In the genomic region with DNA sequence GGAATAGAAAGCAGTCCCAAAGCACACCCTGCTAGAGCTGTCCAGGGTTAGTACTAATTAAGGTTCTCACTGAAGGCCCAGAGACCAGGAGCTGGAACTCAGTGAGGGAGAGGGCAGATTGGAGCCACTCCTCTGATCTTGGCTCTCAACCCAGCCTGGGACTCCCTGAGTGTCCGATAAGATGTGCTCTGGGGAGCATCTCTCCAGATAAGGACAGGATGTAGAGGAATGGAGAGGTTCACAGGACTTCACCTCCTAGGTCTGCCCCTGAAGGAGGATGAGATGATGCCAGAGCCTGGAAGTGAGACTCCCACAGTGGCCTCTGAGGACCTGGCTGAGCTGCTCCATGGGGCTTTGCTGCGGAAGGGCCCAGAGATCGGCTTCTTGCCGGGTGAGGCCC, we compare ENCODE assay signal across 16 mouse cellular contexts. TPM values are rescaled to one million over a fixed set of nuclear protein-coding genes. Genes with fewer than 3 reads are reported as not detected.
DNase-seq lines count a peak whose midpoint lies in the region; ATAC-seq and TF ChIP-seq lines count a peak whose summit lies in the region.
"Had no signal": no experiment of that assay in that cellular context is flagged by ENCODE, and none has a peak within 500 bp of the region (broad histone marks: within the 10 kb centered on the region; RNA-seq: fewer than 3 reads in every experiment).

No protein-coding gene starts in this region.

- no peak for DNase-seq in urinary bladder, adult 18-20 months (ENCODE audit: low spot score in 2 of 2)
- no peak for DNase-seq in thymus, postnatal 14 days
- DNase-seq in heart, postnatal 4 days: no peak
- DNase-seq: adrenal gland, postnatal 36 days; B cell, adult 2 months; kidney, adult 18-20 months; liver, embryonic 13.5 days; lung, postnatal 4 days had no signal

- H3K4me2 ChIP-seq in intestine, embryonic 15.5 days (replicated peaks): peak overlapping the region; percentile 24; the same call in 1 of the 2 replicates
- H3K4me2 ChIP-seq in intestine, postnatal 0 days (replicated peaks; ENCODE audit: low read depth): no peak overlapping the region
- peak overlapping the region; percentile 95 for H3K4me2 ChIP-seq in forebrain, embryonic 12.5 days
- H3K4me2 ChIP-seq in hindbrain, embryonic 15.5 days: peak overlapping the region; percentile 84
- H3K4me2 ChIP-seq in neural tube, embryonic 12.5 days (replicated peaks): peak overlapping the region; percentile 98
- H3K4me2 ChIP-seq: liver, embryonic 13.5 days had no signal

- no peaks in the 10 kb centered on the region for H3K36me3 ChIP-seq in intestine, embryonic 15.5 days
- no peaks in the 10 kb centered on the region for H3K36me3 ChIP-seq in intestine, postnatal 0 days (ENCODE audit: control insufficient read depth, insufficient read depth)
- H3K36me3 ChIP-seq in forebrain, embryonic 12.5 days (replicated peaks): no peaks in the 10 kb centered on the region
- H3K36me3 ChIP-seq in hindbrain, embryonic 15.5 days: peaks cover 9% of the 10 kb centered on the region
- H3K36me3 ChIP-seq in neural tube, embryonic 12.5 days: no peaks in the 10 kb centered on the region; the same call in 1 of the 2 replicates

- no peaks in the 10 kb centered on the region for H3K9me3 ChIP-seq in intestine, embryonic 15.5 days
- no peaks in the 10 kb centered on the region for H3K9me3 ChIP-seq in intestine, postnatal 0 days (ENCODE audit: control insufficient read depth)
- no peaks in the 10 kb centered on the region for H3K9me3 ChIP-seq in forebrain, embryonic 12.5 days
- no peaks in the 10 kb centered on the region for H3K9me3 ChIP-seq in hindbrain, embryonic 15.5 days
- H3K9me3 ChIP-seq in neural tube, embryonic 12.5 days: no peaks in the 10 kb centered on the region
- H3K9me3 ChIP-seq: G1E; liver, embryonic 13.5 days had no signal

- no peak for ATAC-seq in intestine, embryonic 15.5 days
- no peak for ATAC-seq in intestine, postnatal 0 days
- ATAC-seq in forebrain, embryonic 12.5 days (ENCODE audit: low FRiP score): no peak
- no peak for ATAC-seq in hindbrain, embryonic 15.5 days (ENCODE audit: low FRiP score, low read depth)
- no peak for ATAC-seq in neural tube, embryonic 12.5 days (ENCODE audit: low FRiP score, low read depth)

- H3K4me3 ChIP-seq in intestine, embryonic 15.5 days (replicated peaks): no peak overlapping the region
- no peak overlapping the region for H3K4me3 ChIP-seq in intestine, postnatal 0 days (ENCODE audit: low read depth, low read length)
- peak overlapping the region; percentile 50 for H3K4me3 ChIP-seq in forebrain, embryonic 12.5 days (replicated peaks)
- H3K4me3 ChIP-seq in hindbrain, embryonic 15.5 days: peak overlapping the region; percentile 53
- peak overlapping the region; percentile 50 for H3K4me3 ChIP-seq in neural tube, embryonic 12.5 days
- H3K4me3 ChIP-seq: liver, embryonic 13.5 days had no signal

- no peak overlapping the region for H3K9ac ChIP-seq in intestine, embryonic 15.5 days
- no peak overlapping the region for H3K9ac ChIP-seq in intestine, postnatal 0 days (ENCODE audit: low read depth, low read length)
- peak overlapping the region; percentile 68 for H3K9ac ChIP-seq in forebrain, embryonic 12.5 days
- H3K9ac ChIP-seq in hindbrain, embryonic 15.5 days: peak overlapping the region; percentile 65
- peak overlapping the region; percentile 67 for H3K9ac ChIP-seq in neural tube, embryonic 12.5 days
- H3K9ac ChIP-seq: liver, embryonic 13.5 days had no signal

- H3K27ac ChIP-seq in intestine, embryonic 15.5 days: no peak overlapping the region
- H3K27ac ChIP-seq in intestine, postnatal 0 days (ENCODE audit: low read depth, low read length): no peak overlapping the region
- no peak overlapping the region for H3K27ac ChIP-seq in forebrain, embryonic 12.5 days
- peak overlapping the region; percentile 92 for H3K27ac ChIP-seq in hindbrain, embryonic 15.5 days (replicated peaks)
- peak overlapping the region; percentile 3; the same call in 1 of the 2 replicates for H3K27ac ChIP-seq in neural tube, embryonic 12.5 days
- H3K27ac ChIP-seq: liver, embryonic 13.5 days had no signal

- peaks cover 31% of the 10 kb centered on the region for H3K27me3 ChIP-seq in intestine, embryonic 15.5 days (replicated peaks)
- peaks cover 19% of the 10 kb centered on the region for H3K27me3 ChIP-seq in intestine, postnatal 0 days (replicated peaks; ENCODE audit: control insufficient read depth, insufficient read depth, low read length)
- peaks cover 55% of the 10 kb centered on the region for H3K27me3 ChIP-seq in forebrain, embryonic 12.5 days
- no peaks in the 10 kb centered on the region for H3K27me3 ChIP-seq in hindbrain, embryonic 15.5 days
- peaks cover 17% of the 10 kb centered on the region for H3K27me3 ChIP-seq in neural tube, embryonic 12.5 days (replicated peaks)

- peaks cover 13% of the 10 kb centered on the region for H3K4me1 ChIP-seq in intestine, embryonic 15.5 days (replicated peaks)
- peaks cover 8% of the 10 kb centered on the region; the same call in 1 of the 2 replicates for H3K4me1 ChIP-seq in intestine, postnatal 0 days (replicated peaks; ENCODE audit: control insufficient read depth, insufficient read depth, low read length)
- H3K4me1 ChIP-seq in forebrain, embryonic 12.5 days: peaks cover 34% of the 10 kb centered on the region
- H3K4me1 ChIP-seq in hindbrain, embryonic 15.5 days (replicated peaks): peaks cover 48% of the 10 kb centered on the region
- peaks cover 25% of the 10 kb centered on the region for H3K4me1 ChIP-seq in neural tube, embryonic 12.5 days

- WGBS in intestine, embryonic 15.5 days: 23% methylated on average over 4 of the region's 4 CpGs
- WGBS in intestine, postnatal 0 days: 38% methylated on average over 4 of the region's 4 CpGs
- 26% methylated on average over 4 of the region's 4 CpGs for WGBS in forebrain, embryonic 12.5 days
- 28% methylated on average over 4 of the region's 4 CpGs for WGBS in hindbrain, embryonic 15.5 days
- 21% methylated on average over 4 of the region's 4 CpGs for WGBS in neural tube, embryonic 12.5 days

- no peak for TF ChIP-seq CTCF in intestine, postnatal 0 days (IDR thresholded peaks at IDR 0.05; ENCODE audit: low read depth)

RNA-seq across cellular contexts. Expression of a gene that starts 1.4 kb away (rescaled TPM):
- 2.4 and 2.9 TPM in 2 replicates for polyA plus RNA-seq in intestine, embryonic 15.5 days (2015; fragmentation: Nextera tagmentation; extraction: Ambion mirVana)
- 1.3 and 1.9 TPM in 2 replicates for polyA plus RNA-seq in intestine, postnatal 0 days (2015; fragmentation: Nextera tagmentation; extraction: Ambion mirVana)
- 8.6 and 10.5 TPM in 2 replicates for polyA plus RNA-seq in forebrain, embryonic 12.5 days (2016; fragmentation: Nextera tagmentation; extraction: Ambion mirVana)
- 49.3 and 55.9 TPM in 2 replicates for polyA plus RNA-seq in hindbrain, embryonic 15.5 days (2015; fragmentation: Nextera tagmentation; extraction: Ambion mirVana)
- polyA plus RNA-seq in neural tube, embryonic 12.5 days (2016; fragmentation: Nextera tagmentation; extraction: Ambion mirVana): 17.7 and 20.0 TPM in 2 replicates
- total RNA-seq in heart, postnatal 4 days (2021): 10 to 100 TPM; 18.6 to 21.2 TPM

RNA-seq across cellular contexts. Expression of a gene that starts 2.4 kb away (rescaled TPM):
- 0.32 and 0.46 TPM in 2 replicates for polyA plus RNA-seq in intestine, embryonic 15.5 days (2015; fragmentation: Nextera tagmentation; extraction: Ambion mirVana)
- 0.16 and 0.21 TPM in 2 replicates for polyA plus RNA-seq in intestine, postnatal 0 days (2015; fragmentation: Nextera tagmentation; extraction: Ambion mirVana)
- polyA plus RNA-seq in forebrain, embryonic 12.5 days (2016; fragmentation: Nextera tagmentation; extraction: Ambion mirVana): 1.5 TPM in 2 replicates
- 9.8 and 10.1 TPM in 2 replicates for polyA plus RNA-seq in hindbrain, embryonic 15.5 days (2015; fragmentation: Nextera tagmentation; extraction: Ambion mirVana)
- polyA plus RNA-seq in neural tube, embryonic 12.5 days (2016; fragmentation: Nextera tagmentation; extraction: Ambion mirVana): 2.5 and 2.8 TPM in 2 replicates
- total RNA-seq in heart, postnatal 4 days (2021): under 1 TPM in 1 of 2 experiments, not detected in 1; 0.36 TPM
- total RNA-seq: G1E had no signal
- polyA plus RNA-seq: G1E; heart, embryonic 16.5 days; liver, embryonic 13.5 days; thymus, postnatal 0 days had no signal

RNA-seq across cellular contexts. Expression of a gene that starts 23.1 kb away (rescaled TPM):
- polyA plus RNA-seq in intestine, embryonic 15.5 days (2015; fragmentation: Nextera tagmentation; extraction: Ambion mirVana): 13.6 and 13.9 TPM in 2 replicates
- polyA plus RNA-seq in intestine, postnatal 0 days (2015; fragmentation: Nextera tagmentation; extraction: Ambion mirVana): 11.4 and 11.9 TPM in 2 replicates
- 45.3 and 46.4 TPM in 2 replicates for polyA plus RNA-seq in forebrain, embryonic 12.5 days (2016; fragmentation: Nextera tagmentation; extraction: Ambion mirVana)
- polyA plus RNA-seq in hindbrain, embryonic 15.5 days (2015; fragmentation: Nextera tagmentation; extraction: Ambion mirVana): 118 and 130 TPM in 2 replicates
- polyA plus RNA-seq in neural tube, embryonic 12.5 days (2016; fragmentation: Nextera tagmentation; extraction: Ambion mirVana): 62.1 and 62.8 TPM in 2 replicates
- 10 to 100 TPM; 10.4 to 10.7 TPM for total RNA-seq in heart, postnatal 4 days (2021)

RNA-seq across cellular contexts. Expression of a gene that starts 24.0 kb away (rescaled TPM):
- 123 and 136 TPM in 2 replicates for polyA plus RNA-seq in intestine, embryonic 15.5 days (2015; fragmentation: Nextera tagmentation; extraction: Ambion mirVana)
- 159 and 169 TPM in 2 replicates for polyA plus RNA-seq in intestine, postnatal 0 days (2015; fragmentation: Nextera tagmentation; extraction: Ambion mirVana)
- 78.9 and 79.6 TPM in 2 replicates for polyA plus RNA-seq in forebrain, embryonic 12.5 days (2016; fragmentation: Nextera tagmentation; extraction: Ambion mirVana)
- 131 and 140 TPM in 2 replicates for polyA plus RNA-seq in hindbrain, embryonic 15.5 days (2015; fragmentation: Nextera tagmentation; extraction: Ambion mirVana)
- polyA plus RNA-seq in neural tube, embryonic 12.5 days (2016; fragmentation: Nextera tagmentation; extraction: Ambion mirVana): 101 and 103 TPM in 2 replicates
- 10 to 100 TPM; 69.2 to 72.1 TPM for total RNA-seq in heart, postnatal 4 days (2021)

RNA-seq across cellular contexts. Expression of a gene that starts 24.2 kb away (rescaled TPM):
- 0.98 and 2.3 TPM in 2 replicates for polyA plus RNA-seq in intestine, embryonic 15.5 days (2015; fragmentation: Nextera tagmentation; extraction: Ambion mirVana)
- polyA plus RNA-seq in intestine, postnatal 0 days (2015; fragmentation: Nextera tagmentation; extraction: Ambion mirVana): 3.2 TPM in 2 replicates
- 0.86 and 2.0 TPM in 2 replicates for polyA plus RNA-seq in forebrain, embryonic 12.5 days (2016; fragmentation: Nextera tagmentation; extraction: Ambion mirVana)
- polyA plus RNA-seq in hindbrain, embryonic 15.5 days (2015; fragmentation: Nextera tagmentation; extraction: Ambion mirVana): 0.67 and 1.4 TPM in 2 replicates
- polyA plus RNA-seq in neural tube, embryonic 12.5 days (2016; fragmentation: Nextera tagmentation; extraction: Ambion mirVana): 1.1 and 1.4 TPM in 2 replicates
- under 1 TPM; 0.24 to 0.29 TPM for total RNA-seq in heart, postnatal 4 days (2021)

Comparison
In these comparisons a context has a peak if more than half of its experiments do, and no peak if none do; other contexts are left out.
1. H3K27ac ChIP-seq: peak in hindbrain, embryonic 15.5 days (single experiment) and neural tube, embryonic 12.5 days (single experiment); none in intestine, embryonic 15.5 days (single experiment), intestine, postnatal 0 days (single experiment) and forebrain, embryonic 12.5 days (single experiment).
2. H3K4me3 ChIP-seq: peak in forebrain, embryonic 12.5 days (single experiment), hindbrain, embryonic 15.5 days (single experiment) and neural tube, embryonic 12.5 days (single experiment); none in intestine, embryonic 15.5 days (single experiment) and intestine, postnatal 0 days (single experiment).
3. H3K9ac ChIP-seq: peak in forebrain, embryonic 12.5 days (single experiment), hindbrain, embryonic 15.5 days (single experiment) and neural tube, embryonic 12.5 days (single experiment); none in intestine, embryonic 15.5 days (single experiment) and intestine, postnatal 0 days (single experiment).